Mouse (Mus musculus) CD4-positive, CD25-positive, alpha-beta regulatory T cell, adult 4 months (primary cell): ENCODE results near the gene Cnbd2. TPM values are rescaled to one million over a fixed set of nuclear protein-coding genes. Genes with fewer than 3 reads are reported as not detected.

Source experiments
- ATAC-seq: one replicate; pipeline ENCODE4 v1.8.0; 2017
- polyA plus RNA-seq, 2 experiments: library from polyadenylated mRNA; unstranded; fragments of 100-300 nt; shearing (Covaris generic); gene quantifications; one replicate each; pipeline ENCODE4 v1.2.1; 2017

Cnbd2 gene
- 1 to 10 TPM; 6.3 to 8.8 TPM for polyA plus RNA-seq

DNA sequence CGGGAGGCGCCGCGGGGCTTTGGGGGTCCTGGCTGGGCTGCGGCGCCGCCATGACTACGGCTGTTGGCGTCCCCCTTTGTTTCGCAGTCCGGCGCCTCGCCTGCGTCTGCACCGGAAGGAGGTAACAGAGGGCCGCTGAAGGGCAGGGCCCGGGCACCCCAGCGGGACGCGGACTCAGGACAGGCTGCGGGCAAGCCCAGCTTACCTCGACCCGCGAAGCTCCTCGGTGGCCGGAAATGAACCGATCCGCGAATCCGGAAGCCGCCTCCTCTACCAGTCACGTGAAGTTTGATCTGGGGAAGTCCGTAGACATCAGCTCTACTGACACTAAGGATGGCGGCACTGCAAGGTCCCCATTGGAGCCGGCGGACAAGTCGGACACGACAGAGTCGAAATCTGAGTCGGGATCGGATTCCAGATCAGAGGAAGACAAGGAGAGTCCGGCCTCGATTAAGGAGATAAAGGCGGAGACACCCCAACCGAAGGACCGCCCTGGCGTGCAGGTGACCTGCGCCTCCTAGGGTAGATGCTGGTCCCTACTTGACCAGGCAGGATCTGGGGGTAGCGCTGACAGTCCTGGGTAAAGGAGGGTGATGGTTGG, at the start of gene Cnbd2, which contains the start of gene Scand1:
Gene Cnbd2 (plus strand): TSS at position 3 of the 601 bp plus-strand sequence.
Gene Scand1 (minus strand): TSS at position 408 of the 601 bp plus-strand sequence.
- peak; percentile 94 for ATAC-seq

DNA sequence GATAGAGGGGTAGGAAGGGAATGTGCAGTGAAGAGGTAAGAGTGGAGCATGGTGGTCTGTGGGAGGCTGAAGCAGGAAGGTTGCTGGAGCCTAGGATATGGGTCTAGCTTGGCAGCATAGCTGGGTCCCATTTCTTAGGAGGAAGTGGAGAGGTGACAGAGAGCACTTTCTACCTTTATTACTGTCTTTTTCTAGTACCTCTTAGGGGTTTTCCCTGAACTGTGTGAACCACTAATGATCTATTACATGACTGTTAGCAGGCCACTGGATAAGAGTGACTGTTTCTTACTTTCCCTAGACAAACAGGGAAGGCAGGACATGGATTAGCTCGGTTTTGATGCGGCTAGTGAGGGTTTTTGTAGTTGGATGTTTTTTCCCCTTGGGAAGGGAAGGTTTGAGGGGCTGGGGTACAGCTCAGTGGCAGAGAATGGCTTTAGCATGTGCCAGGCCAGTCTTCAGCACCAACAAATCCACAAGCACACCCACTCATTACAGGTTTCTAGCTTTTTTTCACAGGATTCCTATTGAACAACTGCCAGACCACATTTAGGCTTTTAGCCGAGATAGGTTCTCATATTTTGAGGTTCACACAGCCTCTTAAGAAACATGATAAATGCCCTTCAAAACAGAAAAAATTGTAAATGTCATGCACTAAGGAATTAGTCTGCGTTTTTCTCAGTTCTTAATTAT, 48.8 kb upstream of the Cnbd2 start:
- peak; percentile 61 for ATAC-seq

DNA sequence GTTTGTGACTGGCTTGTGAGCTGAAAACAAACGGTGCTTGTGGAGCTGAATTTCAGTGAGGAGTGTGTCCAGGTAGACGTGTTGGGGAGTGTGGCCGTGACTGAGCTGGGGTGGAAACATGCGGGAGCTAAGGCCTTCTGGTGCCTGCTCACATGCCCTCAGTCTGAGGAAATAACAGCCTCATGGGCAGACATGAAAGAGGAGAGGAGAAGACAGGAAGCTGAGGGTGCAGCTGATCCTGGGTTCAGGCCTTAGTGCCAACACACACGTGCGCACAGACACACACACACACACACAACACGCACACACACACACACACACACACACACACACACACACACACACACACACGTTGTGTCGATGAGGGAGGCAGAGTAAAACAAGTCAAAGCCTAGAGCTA, 44.5 kb upstream of the Cnbd2 start:
- ATAC-seq = no peak

DNA sequence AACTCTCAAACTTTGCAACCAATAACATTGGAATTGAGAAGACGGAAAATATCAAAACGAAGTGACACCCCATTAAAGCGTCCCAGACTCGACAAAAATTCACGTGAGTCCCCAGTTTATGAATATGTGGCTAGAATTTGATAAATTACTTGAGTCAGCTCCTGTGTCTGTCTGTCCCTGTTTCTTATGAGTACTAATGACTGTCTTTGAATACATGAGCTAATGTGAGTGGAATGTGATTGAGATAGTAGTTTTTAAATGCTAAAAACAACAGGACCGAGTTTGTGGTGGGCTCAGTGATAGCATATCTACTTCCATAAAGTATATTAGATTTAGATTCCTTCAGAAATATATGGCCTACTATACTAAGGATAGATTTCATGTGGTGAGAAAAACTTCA, 39.5 kb upstream of the Cnbd2 start:
- no peak for ATAC-seq

DNA sequence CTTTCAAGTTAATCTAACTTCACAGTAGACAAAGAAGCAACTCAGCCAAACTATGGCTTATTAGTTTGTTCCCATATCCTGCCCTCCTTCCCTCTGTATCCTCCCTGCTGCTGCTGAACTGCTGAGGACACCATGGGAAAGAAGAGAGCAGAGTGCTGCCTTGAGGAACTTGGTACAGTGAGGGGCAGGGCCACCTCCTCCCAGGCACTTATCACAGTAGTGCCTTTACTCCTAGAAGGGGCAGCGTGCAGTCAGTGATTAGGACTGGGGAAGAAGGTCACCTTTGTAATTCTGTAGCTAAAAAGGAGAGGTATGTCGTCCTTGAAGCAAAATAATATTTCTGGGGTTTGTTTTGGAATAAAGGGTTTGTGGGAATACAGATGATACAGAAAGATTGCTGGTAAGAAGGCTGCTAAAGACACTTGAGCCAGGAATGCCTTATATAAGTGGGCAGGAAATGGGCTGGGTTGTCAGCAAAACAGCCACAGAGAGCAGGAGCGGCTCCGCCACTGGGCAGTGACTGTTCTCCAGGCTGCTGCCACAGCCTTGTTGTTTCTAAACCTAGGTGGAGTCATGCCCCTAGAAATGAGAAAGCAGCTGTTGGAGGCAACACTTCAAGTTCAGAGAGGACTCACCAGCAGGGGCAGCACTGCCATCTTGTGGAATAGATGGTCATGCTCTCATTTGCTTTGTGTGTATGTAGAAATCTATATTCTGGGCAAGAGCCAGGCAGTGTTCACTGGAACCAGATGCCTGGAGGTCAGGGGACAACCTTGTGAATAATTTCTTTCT, 33.7 kb upstream of the Cnbd2 start:
- ATAC-seq = peak; percentile 89

DNA sequence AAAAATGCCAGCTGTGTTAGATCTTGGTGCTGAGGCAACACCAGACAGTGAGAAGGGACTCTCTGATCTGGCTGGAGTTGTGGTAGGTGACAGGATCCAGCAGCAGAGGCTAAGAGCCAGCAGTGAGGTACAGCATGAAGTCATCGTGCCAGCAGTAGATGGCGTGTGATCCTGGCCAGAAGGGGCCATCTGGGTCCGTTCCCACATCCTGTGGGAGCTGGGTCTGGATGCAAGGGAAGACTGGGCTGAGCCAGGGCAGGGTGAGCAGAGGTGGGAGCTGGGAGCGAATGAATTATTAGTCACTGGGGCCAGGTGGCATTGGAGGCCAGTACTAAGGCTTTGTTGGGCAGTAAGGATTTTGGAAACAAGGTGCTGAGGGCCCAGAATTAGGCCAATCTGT, 30.9 kb upstream of the Cnbd2 start:
- ATAC-seq = no peak

DNA sequence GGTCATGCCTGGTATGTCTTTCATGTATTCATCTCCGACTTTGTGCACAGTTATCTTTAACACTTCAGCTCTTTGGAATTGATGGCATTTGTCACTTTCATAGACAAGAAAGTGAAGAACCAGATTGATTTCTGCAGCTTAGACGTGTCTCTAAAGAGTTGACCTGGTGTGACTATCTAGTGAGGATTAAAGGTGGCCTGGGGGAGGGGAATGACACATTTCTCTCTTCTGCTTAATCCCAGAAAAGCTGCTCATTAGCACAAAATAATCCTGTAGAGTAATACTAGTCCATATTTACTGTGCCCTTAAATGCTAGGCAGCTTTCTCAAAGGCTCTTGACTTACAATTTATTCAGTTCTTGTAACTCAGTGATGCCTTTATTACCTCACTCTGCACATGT, 26.9 kb upstream of the Cnbd2 start:
- no peak for ATAC-seq

DNA sequence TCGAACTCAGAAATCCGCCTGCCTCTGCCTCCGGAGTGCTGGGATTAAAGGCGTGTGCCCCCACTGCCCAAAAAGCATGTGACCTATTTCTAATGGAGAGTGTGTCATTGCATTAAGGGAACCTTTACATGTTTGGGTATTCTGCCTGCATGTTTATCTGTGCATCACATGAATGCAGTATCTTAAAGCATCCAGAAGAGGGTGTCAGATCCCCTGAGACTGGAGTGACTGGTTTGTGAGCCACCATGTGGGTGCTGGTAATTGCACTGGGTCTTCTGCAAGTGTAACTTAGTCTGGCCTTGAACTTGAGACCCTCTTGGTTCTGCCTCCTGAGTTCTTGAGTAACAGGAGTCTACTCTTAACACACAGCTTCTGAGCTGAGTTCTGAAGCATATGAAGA, 25.4 kb upstream of the Cnbd2 start:
- no peak for ATAC-seq

DNA sequence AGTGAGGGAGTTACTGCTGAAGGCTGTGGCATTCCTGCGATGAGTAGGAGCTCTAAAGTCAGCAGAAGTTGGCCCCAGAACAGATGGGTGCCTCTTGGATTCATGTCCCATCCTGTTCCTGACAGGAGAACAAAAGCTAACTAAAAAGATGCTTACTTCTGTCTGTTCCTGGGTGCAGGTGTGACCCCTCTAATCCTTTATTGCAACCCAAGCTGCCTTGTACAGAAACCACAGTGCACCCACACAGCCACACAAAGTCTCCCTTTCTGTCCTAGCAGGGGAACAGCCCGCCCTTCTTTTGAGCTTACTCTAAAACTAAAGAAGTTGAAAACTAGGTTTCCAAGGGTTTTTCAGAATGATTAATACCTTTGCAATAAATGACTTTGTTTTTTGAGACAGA, 23.9 kb upstream of the Cnbd2 start:
- no peak for ATAC-seq

DNA sequence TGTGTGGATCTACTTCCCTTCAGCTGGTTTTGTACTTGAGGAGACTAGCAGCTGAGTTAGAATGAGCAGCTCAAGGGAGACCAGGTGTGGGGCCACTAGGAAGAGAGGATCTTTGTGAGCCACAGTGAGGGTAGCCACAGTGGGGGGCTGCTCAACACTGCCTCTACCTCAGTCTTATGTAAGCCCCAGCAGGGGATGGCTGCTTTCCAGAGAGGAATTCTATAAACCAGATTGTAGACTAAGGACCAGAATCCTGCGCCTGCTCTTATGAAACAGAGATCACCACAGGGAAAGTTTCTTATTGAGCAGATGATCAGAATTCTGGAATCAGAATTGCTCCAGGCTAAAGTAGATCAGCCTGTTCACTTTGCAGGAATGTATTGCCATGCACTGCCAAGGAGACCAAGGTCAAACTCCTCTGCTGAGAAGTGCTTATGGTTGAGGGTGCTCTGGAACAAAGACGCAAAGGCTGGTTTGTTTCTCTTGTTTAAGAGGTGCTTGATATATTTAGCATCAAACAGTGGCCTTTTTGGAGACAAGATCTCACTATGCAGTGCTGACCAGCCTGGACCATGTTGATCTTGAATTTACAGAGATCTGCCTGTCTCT, 22.4 kb upstream of the Cnbd2 start:
- ATAC-seq = no peak

DNA sequence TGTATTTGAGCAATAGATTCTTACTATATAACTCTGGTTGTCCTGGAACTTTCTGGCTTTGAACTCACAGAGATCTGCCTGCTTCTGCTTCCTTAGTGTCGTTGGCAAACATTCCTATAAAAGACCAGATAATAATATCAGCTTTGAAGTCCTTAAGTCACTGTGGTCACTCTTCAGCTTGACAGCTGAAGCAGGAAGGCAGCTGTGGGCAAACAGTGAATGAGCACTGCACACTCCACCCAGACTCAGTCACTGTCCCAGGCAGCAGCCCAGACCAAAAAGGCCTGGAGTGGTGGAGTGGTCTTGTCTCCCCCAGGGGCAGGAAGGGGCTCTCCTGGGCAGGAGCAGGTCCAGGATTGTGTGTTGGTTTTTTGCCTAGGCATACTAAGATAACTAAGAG, 20.1 kb upstream of the Cnbd2 start:
- ATAC-seq = no peak

DNA sequence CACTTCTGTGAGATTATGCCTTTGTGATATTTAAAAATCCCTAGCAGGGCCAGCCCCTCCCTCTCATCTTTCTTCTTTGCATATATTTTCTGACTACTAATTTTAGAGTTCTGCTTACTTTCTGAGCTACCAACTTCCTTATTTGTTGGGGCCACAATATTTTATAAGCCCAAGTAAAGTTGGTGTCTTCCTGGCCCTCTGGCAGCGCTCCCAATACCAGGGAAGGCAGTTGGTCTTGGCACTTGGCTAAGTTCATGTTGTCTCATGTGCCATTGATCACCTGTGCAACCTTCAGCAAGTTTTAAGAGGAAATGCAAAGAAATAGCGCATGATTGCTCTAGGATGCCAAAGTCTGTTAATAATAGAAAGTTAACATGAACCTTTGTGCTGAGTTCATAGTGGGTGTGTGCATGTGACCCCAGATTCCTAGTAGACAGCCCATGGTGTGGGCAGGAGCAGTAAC, 16.5 kb upstream of the Cnbd2 start:
- no peak for ATAC-seq

DNA sequence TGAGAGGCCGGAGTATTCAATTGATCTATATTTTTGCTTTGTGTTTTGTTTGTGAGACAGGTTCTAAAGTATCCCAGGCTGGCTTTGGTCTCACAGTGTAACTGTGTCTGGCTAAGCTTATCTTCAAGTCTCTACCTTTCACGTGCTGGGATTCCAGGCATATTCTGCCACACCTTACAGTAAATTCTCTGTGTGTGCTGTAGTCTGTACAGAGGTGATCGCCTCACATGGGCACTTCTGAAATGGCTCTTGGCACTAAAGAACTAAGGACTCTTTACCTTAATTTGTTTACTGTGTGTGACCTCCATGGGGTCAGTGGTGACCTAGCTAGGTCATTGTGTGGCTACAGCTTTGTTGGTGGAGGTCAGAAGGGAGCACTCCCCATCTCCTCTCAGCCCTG, 15.9 kb upstream of the Cnbd2 start:
- no peak for ATAC-seq

DNA sequence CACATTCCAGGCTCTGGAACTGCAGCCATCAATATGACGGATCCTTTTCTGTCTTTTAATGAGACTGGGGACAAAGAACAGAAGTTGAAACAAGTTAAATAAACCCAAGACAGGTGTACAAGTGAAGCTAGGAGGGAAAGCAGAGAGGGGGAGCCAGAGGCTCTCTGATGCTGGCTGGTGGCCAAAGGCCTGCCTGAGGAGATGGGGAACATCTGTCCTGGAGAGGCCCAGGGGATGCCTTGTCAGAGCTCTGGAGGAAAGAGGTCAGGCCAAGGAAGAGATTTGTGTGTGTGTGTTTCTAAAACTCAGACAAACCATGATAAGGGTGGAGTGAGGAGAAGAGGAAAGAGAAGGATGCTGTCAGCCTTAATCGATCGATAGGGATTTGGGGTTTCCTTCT, 14.4 kb upstream of the Cnbd2 start:
- no peak for ATAC-seq

DNA sequence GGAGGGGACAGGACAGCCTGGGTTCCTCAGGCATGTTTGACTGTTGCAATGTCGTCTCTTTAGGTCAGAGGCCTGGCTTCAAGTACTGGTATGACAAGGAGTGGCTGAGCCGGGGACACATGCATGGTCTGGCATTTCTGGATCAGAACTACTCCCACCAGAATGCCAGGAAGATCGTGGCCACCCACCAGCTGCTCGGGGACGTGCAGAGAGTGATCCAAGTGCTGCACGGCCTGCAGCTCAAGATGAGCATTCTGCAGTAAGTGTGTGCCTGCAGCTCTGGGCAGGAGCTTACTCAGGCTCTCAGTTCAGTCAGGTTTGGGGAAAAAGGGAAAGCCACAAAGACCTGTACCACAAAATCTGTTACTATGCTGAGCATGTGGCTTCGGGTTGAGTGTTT, 13.6 kb upstream of the Cnbd2 start:
- ATAC-seq = no peak

DNA sequence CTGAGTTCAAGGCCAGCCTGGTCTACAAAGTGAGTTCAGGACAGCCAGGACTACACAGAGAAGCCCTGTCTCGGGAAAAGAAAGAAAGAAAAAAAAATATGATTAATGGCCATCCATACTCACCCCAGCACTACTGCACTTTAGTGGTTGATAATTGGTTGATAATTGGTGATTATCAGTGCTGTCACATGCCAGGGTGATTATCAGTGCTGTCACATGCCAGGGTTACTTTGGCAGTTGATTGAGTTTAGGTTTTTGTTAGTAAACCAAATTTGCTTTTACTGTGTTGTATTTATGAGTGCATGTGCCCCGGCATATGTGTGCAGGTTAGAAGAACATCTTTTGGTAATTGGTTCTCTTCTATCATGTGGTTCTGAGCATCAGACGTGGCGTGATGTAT, 10.0 kb upstream of the Cnbd2 start:
- no peak for ATAC-seq

DNA sequence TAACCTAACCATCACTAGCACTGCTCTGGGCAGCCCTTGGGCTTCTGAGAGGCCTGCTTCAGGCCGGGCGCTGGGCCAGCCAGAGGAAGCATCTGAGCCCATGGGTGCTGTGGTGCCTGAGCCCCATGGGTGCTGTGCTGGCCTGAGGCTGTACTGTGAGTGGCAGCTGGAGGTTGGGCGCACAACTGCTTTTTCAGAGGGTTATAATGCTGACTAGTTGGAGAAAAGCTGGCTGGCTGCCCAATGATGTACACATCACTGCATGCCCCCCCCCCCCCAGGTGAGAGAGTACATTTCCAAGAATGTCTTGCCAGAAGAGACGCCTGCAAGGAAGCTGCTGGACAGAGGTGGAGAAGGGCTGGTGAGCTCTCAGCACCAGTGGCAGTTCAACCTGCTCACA, 7.7 kb upstream of the Cnbd2 start:
- ATAC-seq = no peak

DNA sequence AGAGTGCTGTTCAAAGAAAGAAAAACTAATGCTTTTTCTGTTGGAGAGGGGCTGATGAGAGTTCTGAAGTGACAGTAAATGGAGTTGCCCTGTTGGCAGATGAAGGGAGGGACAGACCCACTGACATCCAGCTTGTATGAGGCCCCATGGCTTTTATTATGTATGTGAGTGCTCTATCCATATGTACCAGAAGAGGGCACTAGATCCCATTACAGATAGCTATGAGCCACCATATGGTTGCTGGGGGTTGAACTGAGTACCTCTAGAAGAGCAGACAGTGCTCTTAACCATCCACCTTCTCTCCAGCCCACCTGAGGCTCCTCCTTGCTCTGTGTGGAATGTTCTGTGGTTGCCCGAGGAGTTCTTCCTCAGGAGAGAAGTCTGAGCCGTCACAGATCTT, 6.3 kb upstream of the Cnbd2 start:
- peak; percentile 61 for ATAC-seq

DNA sequence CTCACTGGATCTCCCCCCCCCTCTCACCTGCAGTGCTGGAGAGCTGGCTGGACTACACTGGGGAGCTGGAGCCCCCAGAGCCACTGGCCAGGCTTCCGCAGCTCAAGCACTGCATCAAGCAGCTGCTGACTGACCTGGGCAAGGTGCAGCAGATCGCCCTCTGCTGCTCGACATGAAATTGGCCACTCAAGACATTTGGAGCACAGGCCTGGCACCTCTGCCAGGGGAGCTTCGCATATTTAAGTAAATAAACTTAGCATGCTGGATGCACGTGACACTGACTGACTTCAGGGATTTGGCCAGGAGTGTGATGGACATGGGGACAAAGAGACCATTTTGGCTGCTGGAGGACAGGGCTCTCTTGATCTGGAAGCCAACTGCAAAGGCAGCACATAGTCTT, 4.8 kb upstream of the Cnbd2 start:
- no peak for ATAC-seq

DNA sequence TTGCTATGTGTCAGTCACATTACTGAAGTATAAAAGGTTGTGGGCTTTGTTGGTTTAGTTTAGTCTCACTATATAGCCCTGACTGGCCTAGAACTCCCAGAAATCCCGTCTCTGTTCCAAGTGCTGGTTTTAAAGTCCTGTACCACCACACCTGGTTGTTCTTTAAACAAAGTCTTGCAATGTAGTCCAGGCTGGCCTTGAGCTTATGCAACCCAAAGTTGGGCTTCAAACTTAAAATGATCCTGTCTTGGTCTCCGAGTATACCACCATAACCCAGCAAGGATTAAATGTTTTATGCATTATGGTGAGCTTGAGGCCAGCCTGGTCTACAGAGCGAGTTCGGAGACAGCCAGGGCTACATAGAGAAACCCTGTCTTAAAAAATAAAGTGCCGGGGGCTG, 2.2 kb upstream of the Cnbd2 start:
- no peak for ATAC-seq

DNA sequence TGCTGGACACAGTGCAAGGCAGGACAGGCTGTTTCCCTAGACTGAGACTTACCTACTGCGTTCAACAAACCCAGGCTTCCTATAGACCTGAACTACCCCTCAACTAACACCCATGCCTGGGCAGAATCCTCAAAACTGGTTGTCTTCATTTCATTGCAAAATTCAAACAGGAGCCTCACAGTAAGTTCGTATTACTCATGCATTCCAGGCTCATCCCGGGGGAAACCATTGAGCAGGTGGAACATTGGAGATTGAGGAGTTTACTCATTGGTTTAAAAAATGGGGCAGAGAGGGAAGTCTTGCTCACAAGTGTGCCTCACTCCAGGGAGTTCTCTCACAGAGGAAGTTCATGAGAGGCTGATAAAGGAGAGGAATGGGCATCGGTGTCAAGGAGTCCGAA, 1.6 kb upstream of the Cnbd2 start:
- ATAC-seq = no peak

DNA sequence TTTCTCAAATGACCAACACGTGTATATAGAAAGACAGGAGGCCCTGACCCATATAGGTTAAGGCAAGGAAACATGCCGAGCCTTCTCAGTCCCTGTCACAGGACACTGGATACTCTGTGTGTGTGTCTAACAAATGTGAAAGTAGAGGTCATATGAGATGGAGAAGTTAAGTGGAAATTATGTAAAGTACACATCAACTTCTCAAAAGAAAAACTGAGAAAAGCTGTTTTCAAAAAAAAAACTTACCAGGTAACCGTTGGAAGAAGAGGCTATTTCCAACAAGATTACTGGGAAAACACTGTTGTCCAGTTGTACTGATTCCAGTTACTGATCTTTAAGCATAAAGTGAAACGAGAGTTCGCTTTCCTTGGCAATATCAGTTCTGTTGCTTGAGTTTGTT, 1.2 kb upstream of the Cnbd2 start:
- no peak for ATAC-seq

DNA sequence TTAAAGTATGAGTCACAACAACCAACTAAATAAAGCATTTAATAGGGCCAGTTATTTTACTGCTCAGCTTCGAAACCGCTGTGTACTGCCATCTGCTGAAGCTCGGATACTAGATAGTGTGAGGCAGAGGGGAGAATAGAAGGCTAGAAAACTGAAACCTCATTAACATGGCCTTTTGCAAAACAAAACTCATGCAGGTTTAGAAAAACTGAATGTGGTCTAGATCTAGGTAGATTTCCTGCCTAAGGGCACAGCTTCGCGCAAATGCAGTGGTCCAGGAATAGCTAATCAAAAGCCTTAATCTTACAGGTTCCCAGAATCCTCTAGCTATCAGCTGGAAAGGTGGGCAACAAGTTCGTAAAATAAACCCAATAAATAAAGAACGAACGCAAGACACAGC, 658 bp upstream of the Cnbd2 start:
- ATAC-seq = peak; percentile 27
